Mouse (Mus musculus): ENCODE results near the gene Ckb.
A peak's percentile ranks its signal among the peaks of the same experiment; 100 is the strongest.
"Not testable (repeated sequence)": the region's sequence is repeated elsewhere in the genome, so short reads cannot be mapped to it uniquely, and the experiment has no call there.

Ckb gene

DNA sequence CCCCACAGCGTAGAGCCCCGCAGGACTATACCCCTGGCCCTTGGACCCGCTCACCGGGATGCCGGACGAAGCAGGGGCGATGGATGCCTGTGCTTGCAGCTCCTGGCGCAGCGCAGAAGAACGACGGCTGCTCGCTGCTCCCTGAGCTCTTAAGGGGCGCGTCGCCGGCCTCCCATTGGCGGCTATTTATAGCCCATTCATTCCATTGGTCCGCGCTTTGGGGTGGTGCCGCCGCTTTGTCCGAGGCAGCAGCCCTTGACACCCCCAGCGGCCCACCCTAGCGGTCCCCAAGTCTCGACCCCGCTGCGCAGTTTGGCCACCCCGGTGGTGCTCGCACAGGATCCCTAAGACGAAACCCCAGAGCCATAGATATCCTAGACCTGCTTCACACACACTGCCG, at the start of gene Ckb:
Gene Ckb (minus strand): TSS at position 163 of the 400 bp plus-strand sequence.
- DNase-seq (ENCODE audit: low read depth): no peak

DNA sequence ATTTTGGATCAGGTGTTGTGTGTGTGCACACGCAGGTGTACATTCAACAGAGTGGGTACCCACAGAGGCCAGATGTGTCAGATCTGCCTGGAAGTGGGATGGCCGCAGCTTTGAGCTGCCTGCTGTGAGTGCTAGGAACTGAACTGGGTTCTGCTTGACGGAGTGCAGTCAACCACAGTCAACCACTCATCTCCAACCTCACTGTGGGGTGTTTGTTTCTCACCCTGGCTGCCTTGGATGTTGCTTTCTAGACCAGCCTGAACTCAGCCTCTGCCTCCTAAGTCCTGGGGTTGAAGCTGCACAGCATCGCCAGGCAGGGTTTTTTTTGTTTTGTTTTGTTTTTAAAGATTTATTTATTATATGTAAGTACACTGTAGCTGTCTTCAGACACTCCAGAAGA, 48.1 kb upstream of the Ckb start:
- DNase-seq (ENCODE audit: low read depth): no peak

DNA sequence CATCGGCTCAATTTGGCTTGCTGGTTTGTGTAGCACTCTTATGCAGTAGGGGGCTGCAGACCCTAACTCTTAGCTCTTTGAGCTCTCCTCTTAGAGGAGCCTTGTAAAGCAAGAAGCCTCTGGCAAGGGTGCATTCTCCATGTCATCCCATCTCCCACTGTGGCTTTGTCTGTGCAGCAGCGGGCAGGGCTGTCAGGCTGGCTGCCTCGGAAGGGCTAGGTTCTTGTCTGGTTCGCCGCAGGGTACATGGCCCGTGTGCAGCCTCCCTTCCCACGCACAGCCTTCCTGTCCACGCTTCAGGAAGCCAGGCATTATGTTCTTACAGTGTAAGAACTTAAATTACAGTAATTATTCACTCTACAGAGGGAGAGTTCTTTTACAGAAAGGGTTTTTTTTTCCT, 46.5 kb upstream of the Ckb start:
- no peak for DNase-seq (ENCODE audit: low read depth)

DNA sequence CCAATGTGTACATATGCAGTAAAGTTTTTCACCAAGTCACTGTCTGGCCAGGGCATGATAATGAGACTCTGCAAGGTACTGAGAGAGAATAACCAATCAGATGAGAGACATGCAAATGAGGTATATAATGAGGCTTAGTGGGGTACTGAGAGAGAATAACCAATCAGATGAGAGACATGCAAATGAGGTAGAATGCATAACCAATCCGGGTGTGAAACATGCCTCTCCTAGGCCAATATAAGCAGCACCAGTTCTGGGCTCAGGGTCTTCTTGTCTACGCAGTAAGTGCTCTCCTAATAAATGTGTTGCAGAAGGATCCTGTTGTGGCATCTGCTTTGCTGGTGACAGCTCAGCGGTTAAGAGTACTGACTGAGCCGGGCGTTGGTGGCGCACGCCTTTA, 44.4 kb upstream of the Ckb start:
- no peak for DNase-seq (ENCODE audit: low read depth)

DNA sequence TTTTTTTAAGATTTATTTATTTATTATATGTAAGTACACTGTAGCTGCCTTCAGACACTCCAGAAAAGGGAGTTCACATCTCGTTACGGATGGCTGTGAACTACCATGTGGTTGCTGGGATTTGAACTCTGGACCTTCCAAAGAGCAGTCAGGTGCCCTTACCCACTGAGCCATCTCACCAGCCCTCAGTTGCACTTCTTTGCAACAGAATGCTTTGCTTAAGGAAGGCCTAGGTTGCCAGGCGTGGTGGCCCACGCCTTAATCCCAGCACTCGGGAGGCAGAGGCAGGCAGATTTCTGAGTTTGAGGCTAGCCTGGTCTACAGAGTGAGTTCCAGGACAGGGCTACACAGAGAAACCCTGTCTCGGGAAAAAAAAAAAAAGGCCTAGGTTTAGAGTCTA, 41.7 kb upstream of the Ckb start:
- not testable (repeated sequence) for DNase-seq (ENCODE audit: low read depth)

DNA sequence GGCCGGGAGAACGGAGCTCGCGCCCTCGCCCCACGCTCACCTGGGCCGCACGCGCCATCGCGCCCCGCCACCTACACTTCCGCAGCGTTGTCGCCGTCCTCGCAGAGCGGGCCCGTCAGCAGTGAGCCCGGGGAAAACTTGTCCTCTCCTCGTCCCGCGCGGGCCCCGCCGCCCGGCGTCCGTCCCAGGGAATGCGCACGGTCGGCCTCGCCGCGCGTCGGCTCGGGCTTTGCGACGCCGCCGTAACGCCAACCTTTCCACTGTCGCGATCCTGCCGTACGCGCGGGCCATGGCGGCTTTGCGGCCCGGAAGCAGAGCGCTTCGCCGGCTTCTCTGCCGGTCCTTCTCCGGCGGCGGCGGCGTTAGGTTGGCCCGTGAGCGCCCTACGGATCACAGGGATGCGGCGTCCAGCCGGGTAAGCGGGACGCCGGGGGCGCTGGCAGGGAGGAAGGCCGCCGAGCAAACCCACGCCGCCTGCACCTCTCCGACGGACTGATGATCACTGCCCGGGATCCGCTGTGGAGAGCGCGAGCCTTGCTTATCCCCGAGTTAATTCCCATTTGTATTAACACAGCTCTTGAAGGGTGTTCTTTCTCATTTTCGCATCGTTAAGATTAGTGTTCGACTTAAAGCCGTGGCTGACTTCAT, 41.0 kb upstream of the Ckb start, which contains the start of the genes Bag5 and Apopt1:
Gene Bag5 (minus strand): TSS at position 254 of the 648 bp plus-strand sequence.
Gene Apopt1 (plus strand): TSS at position 258 of the 648 bp plus-strand sequence.
- DNase-seq (ENCODE audit: low read depth): peak; percentile 64

DNA sequence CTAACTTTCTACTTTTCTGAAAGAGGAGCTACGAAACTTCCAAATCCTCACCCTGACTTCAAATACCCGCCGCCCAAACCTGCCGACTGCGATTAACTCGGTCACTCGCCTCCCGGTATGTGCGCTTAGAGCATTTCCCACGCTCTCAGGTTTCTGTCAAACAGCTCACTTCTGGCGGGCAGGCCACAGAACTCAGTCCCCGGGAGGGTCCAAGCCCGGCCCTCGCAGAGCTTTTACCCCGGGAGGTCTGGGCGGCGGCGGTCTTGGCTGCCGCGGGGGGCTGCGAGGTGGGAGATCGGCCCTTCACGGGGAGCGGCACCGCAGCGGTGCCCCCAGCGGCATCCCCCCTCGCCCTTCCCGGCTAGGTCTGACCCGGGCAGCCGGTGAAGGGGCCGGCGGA, 40.3 kb upstream of the Ckb start:
- DNase-seq (ENCODE audit: low read depth): no peak

DNA sequence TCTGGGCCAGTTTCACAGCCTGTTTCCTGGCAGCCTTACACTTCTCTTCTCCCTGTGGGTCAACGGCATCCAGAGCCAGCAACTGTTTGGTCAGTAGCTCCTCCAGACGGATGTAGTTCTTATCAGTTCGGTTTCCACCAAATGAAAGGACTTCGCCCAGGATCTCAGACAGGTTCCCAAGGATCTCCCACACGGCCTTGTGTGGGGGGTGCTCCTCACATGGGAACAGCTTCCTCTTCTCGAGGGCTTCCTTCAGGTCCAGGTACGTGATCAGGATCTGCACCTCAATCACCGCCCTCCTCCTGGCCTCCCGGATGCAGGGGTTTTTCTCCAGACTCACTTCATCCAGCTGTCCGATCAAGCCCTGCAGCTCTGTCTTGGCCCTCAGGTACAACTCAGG, 38.0 kb upstream of the Ckb start:
- DNase-seq (ENCODE audit: low read depth): no peak

DNA sequence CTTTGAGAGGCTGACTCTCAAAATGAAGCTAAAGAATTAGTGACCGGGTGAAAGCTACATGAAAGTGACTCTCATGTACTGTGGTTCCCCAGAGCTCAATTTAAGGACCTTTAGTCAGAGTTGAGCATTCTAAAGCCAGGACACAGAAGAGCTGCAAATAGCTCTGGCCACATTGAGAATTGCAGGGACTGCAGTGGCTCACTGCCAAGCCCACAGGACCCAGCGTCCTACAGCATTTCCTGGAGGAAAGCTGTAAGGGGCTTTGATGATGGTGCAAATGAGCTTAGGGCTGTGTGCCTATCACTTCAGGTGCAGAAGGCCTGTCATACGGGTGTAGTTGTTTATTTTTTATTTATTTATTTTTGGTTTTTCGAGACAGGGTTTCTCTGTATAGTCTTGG, 36.0 kb upstream of the Ckb start:
- no peak for DNase-seq (ENCODE audit: low read depth)

DNA sequence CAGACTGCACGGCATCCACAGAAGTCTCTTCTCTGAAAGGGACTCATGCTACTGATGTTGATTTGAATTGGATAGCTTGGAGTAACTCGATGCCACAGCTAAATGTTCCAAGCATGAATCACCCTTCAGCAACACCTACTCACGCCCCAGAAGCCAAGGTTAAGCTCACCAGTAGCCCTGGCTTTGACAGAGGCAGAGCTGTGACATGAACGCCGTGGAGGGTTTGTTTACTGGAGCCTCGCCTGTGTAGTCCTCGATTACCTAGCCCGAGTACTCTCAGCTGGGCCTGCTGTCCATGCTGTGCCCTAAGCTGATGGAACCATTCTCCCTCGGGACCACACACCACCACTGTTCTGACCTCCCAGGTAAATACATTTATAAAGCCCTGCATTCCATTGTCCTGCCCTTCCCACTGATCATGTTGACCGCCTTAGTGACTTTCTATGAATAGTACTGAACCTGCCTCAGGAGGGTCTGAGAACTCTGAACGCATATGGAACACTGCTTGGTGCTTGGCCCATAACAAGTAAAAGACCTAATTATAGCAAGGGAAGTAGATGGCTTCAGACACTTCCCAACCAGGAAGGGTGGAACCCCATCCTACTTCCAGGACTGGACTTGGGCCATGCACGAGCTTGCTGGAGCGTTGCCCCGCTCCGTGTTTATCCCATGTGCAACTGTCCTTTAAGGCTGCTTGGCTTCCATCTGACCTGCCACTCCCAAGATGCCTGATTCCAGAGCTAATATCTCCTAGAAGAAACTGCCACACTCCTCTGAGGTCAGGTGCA, 33.2 kb upstream of the Ckb start:
- peak; percentile 66 for DNase-seq (ENCODE audit: low read depth)

DNA sequence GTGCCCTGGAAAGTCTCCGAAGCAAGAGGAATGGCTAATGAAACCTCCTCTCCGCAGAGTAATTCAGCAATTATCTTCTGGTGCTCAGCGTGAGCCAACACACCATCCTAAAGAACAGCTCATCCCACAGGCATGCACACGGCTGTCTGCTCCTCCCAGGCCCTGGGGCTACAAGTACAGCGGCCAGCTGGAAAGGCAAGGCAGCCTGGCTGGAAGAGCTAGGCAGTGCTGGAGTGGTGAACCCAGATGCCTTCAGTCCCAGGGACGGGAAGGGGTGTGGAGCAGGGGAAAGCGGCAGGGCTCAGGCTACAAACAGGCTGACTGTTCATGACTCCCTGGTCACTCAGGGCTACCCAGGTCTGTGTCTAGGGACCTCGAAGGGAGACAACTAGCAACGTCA, 32.5 kb upstream of the Ckb start:
- peak; percentile 85 for DNase-seq (ENCODE audit: low read depth)

DNA sequence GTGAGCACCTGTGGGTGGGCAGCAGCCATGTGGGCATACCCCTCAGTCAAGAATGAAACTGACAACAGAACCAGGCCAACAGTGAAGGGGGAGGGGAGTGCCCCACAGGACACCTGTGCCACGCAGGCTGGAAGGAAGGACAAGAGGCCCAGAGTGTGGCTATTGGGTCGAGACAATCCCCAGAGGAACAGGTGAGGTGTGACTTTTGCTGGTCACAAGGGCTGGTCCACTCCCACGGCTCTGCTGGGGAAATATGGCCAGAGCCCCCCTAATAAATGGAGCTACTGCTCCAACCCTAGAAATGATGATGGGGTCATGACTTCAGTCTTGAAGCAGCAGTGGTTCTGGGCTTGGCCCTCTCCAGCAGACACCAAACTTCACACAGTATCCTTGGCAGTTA, 31.2 kb upstream of the Ckb start:
- no peak for DNase-seq (ENCODE audit: low read depth)

DNA sequence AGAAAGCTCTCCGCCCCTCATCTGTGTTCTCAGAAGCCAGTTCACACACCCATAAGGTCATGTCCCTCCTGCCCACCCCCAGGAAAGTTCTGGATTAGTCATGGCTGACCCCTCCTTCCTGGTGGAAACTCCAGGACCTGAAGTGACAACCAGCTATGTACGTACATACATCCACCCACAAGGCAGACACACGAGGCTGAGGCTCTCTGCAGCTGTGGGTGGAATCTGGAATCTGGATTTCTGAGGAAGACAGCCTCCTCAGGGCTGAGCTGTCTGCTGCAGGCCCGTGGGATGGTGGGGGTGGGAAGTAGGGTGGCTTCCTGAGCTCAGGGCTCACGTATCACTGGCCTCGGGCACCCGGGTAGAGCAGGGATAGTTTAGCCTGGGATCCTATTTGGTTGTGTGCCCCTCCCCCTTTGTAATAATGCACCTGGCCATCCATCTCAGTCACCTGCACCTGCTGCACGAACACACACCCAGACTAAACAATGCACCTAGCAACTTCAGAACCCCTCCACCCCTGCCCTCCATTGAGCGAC, 28.9 kb upstream of the Ckb start:
- DNase-seq (ENCODE audit: low read depth): no peak

DNA sequence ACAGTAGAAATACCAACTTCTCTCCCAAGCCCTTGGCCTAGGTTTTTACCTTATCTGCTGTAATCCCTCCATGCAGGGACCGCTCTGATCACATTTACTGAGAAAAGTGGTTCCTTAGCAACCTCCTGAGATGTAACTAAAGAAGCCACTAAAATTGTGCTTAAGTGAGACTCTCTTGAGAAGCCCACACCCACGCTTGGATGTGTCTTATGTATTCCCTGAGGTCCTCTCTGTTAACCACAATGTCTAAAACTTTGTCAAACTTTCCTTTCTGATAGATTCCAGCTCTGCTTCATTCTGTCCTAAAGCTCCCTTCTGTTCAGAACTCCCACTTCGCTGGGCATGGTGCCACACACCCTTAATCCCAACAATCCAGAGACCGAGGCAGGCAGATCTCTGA, 27.4 kb upstream of the Ckb start:
- DNase-seq (ENCODE audit: low read depth): no peak

DNA sequence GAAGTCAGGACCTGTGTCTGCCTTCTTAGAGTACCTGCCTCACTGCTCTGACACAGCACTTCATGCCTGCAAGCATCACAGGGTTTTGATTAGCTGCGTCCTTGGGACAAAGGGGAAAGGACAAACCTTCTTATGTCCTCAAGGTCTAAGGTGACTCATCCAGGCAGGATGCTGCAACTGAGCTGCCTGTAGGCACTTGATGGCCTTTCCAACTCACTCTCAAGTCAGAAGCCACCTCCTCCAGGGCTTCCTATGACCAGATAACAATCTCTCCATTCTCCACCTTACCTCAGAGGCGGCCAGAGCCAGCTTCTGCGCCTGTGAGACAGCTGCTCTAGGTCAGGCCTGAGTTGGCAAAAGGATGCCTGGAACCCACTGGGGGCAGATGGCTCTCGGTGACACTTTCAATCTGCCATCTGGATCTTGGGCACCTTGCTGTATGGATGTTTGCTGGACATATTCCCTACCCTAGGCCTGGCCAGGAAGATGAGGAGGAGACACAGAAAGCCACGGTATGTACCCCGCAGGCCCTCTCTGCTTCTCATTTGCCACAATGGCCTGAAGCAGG, 26.3 kb upstream of the Ckb start:
- no peak for DNase-seq (ENCODE audit: low read depth)

DNA sequence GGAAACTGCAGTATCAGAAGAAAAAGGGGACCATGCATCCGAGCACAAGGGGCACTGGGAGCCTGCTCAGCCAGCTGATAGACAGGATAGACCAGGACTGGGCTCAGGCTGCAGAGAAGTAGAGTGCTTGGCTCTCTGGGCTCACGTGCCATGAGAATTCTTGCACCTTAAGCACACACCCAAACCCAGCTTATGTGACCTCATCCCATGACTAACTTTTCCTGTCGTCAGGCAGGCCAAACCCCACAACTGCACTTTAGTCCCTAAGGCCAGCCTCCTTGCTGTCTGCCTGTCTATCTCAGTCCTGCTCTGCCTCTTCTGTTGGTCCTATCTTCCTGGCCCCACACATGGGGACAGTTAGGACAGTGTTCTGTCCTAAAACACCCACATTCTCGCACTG, 25.6 kb upstream of the Ckb start:
- DNase-seq (ENCODE audit: low read depth): no peak

DNA sequence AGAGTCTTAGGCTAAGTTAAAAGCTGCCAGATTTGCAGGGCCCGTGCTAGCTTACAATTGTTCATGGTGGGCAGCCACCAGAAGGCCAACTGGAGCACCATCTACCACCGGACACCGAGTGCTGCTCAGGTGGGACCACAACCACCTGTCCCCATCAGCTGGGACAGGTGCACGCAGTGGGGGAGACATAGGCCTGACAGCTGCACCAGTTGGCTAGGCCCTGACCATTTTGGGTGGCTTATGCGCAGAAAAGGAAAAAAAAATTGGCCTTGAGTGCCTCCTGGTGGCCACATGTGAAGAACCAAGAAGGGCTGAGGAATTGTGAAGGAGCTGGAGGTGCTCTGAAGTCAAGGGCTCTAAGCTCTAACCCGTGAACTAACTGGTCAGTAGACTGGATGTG, 24.1 kb upstream of the Ckb start:
- no peak for DNase-seq (ENCODE audit: low read depth)

DNA sequence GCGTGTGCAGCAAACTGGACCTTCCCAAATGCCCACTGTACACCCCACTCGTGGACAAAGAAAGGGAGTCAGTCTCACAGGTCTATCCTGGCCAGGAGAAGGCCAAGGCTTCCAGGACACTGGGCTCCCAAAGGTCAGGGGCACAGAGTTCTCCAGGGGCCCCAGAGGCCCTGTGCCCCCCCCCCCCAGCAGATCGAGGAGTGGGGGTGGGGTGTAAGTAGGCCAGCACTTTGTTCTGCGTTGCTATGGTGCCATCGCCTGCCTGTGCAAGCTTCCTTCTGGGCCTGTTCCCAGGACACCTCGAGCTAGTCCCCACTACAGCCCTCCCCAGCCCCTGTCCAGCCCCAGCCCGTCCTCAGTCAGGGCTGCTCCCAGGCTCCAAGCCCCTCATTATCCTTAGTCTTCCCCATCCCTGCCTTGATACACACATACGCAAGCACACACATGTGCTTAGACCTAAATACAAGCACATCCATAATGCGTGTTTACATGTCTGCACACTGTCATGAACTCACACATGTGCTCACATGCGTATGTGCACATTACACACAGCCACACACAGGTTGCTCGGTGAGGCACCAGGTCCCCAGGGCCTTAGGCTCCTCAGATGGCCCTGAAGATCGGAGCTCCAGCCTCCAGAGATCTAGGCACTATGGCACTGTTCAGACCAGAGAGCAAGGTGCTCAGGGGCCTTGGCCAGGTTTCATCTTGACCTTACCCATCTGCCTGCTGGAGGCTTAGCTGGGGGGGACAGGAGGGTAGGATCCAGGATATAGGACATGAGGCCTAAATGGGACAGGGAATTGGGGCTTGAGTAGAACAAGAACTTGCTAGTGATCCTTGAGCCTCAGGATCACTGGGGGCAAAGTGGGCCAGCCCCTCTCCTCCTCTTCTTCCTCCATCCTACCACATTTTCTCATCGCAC, 23.0 kb upstream of the Ckb start:
- DNase-seq (ENCODE audit: low read depth): no peak

DNA sequence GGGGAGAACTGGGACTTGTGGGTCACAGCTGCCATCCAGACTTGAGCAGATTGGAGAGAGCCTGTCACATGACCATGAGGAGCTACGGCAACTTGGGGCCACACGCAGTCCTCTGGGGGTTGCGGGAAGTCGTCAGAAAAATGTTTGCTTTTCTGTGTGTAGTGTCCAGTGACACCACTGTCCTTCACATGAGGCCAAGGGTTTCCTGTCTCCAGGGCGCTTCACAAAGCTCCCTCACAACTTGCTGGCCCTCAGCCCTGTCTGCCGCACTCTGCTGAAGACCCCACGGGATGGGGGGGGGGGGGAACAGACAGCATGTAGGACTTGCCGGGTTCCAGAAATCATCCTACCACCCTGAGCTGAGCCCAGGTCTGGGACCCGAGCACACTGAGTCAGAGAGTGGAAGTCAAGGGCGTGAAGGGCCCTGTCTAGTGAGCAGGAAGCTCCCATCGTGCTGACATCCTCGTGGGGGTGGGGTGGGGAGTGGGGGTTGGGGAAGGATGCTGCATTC, 22.2 kb upstream of the Ckb start:
- DNase-seq (ENCODE audit: low read depth): no peak

DNA sequence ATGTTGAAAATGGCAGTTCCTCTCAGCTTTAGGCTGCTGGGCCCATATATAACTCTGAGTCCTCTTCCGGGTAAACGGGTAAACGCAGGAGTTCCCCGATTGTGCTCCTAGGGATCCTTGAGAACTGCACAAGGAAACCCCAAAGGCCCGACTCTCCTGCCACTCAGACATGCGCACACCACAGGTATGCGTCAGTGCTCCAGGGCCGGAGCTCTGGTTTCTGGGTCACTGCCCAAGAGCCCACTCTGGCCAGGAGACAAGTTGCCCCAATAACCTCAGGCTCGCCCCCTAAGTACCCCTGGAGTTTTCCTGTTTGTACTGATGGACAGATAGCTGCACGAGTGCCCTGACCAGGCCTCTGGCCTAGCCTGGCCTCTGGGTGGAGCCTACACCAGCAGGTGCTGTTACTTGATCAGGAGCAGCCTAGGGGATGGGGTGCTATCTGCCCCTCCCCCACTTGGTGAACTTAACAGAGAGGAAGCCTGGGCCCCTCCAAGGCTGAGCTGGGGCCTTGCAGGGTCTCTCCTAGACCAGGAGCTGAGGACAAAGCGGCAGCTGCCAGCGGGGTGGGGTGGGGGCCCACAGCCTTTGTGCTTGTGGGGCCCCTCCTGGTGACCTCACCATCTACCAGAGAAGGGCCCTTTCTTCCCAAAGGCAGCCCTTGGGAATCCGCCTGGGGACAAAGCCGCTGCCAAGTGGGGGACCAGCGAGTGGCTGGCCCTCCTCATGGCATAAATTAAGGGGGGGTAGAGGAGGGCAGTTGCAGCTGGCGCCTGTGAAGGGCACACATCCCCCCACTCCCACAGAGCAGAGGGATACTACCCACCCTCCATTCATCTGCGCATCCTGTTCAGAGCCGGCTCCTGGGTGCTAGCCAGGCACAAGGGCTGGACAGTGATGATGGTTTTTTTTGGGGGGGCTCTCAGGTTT, 21.5 kb upstream of the Ckb start:
- no peak for DNase-seq (ENCODE audit: low read depth)

DNA sequence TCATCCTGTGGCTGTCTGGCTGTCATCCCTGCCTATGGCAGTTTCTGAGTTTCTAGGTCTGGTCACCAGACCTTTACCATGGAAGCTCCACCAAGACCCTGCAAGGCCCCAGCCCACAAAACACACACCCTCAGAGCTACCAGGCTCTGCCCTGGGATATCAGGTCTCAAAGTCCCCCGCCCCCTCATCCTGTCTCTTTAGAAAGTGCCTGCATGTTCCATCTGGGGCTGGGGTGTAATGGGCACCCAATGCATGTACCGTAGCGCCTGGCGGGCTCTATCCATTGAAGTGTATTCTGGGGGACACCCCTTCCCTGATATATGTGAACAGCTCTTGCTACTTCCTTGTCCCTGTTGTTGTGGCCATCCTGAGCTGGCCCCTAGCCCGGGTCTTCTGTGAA, 20.8 kb upstream of the Ckb start:
- DNase-seq (ENCODE audit: low read depth): no peak

All from fibroblast of lung, adult 2 months (primary cell).